Mouse (Mus musculus) kidney, postnatal 10 days (tissue): ENCODE data around the gene Evx2.

Source experiments
- DNase-seq: peaks from one replicate; pipeline ENCODE4 v3.0.0; 2021; ENCODE audit warnings: mixed read lengths

Gene Evx2

DNA sequence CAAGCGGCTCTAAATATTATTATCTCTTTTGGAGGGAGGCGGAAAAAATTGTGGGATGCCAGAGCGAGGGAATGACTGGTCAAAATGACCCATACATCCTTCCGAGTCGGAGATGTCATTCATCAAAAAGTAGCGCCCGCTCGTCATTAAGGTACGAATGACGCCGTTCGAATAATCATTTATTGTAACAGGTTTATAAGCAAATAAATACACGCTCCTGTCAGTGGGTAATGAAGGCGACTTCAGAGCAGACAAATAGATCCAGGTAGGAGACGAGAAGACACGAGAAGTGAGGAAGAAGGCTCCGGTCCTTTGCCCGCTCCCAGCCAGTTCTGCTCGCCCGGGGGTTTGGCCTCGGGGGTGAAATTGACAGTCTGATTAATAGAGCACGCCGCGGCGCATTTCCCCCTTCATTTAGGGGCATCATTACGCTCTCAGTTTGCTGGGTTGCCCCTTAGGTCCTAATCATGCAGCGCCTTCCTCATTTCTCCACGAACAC, at the start of gene Evx2:
Evx2 (minus strand) TSS at position 51 of the 499 bp plus-strand sequence.
- DNase-seq: no peak

DNA sequence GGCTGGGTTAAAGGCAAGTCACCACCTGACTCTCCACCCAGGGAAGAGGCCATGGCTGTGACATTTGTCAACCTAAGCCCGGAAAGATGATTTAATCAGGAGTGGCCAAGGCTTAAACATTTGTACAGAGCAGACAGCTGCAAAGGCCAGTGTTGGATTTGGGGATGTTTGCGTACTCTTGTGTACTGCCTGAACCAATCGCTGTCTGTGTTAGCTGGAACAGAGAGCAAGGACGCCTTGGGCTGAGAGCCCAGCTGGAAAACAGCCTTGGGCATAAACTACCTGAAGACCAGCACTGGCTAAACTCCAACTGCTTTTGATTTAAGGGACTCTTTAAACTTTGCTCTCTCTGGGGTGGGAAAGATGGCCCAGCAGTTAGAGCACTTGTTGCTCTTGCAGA, 49.3 kb upstream of the Evx2 start:
- peak; percentile 47 for DNase-seq

DNA sequence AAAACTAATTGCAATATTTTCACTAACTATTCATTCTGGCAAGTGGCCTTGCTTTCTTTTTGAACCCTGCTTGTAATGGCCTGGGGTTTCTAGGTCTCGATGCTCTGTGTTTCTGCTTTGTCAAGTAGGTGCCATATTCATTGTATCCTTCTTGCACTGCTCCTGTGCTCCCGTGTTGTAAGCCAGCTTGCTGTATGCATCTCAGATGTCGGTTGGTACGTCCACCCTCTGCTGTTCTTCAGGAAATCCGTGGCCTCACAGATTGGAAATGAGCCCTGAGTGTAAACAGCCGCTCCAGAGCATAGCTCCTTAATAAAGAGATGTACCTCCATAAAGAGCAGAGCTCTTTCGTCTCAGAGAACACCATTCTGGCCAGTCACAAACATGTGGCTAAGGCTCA, 48.2 kb upstream of the Evx2 start:
- peak; percentile 26 for DNase-seq

DNA sequence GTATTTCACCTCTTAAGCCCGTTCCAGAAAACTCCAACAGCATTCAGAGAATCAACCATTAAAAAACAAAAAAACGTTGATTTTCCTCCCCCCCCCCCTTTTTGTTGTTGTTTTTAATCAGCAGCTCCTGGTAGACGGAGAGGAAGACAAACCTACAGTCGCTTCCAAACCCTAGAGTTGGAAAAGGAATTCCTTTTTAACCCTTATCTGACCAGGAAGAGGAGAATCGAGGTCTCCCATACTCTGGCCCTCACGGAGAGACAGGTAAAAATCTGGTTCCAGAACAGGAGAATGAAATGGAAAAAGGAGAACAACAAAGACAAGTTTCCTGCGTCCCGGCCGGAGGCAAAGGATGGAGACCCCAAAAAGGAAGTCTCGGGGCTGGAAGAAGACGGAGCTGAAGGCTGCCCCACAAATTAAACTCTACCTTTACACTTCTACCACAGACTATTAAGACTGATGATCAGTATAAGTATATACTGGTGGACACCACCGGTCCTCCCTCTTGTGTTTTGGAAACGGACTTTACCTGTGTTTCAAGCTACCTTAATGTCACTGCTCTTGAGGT, 47.1 kb upstream of the Evx2 start:
- DNase-seq: peak; percentile 31

DNA sequence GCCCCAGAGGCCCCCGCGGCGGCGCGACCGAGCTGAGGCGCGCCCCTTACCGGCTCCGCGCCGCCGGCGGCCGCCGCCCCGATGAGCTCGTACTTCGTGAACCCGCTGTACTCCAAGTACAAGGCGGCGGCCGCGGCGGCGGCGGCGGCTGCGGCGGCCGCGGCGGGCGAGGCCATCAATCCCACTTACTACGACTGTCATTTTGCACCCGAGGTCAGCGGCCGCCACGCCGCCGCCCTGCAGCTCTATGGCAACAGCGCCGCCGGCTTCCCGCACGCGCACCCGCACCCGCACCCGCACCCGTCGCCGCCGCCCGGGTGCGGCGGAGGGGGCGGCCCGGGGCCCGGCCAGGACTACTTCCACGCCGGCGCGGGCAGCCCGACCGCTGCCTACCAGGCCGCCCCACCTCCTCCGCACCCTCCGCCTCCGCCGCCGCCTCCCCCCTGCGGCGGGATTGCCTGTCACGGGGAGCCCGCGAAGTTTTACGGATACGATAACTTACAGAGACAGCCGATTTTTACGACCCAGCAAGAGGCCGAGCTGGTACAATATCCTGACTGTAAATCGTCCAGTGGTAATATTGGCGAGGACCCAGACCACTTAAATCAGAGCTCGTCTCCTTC, 46.2 kb upstream of the Evx2 start:
- peak; percentile 84 for DNase-seq

DNA sequence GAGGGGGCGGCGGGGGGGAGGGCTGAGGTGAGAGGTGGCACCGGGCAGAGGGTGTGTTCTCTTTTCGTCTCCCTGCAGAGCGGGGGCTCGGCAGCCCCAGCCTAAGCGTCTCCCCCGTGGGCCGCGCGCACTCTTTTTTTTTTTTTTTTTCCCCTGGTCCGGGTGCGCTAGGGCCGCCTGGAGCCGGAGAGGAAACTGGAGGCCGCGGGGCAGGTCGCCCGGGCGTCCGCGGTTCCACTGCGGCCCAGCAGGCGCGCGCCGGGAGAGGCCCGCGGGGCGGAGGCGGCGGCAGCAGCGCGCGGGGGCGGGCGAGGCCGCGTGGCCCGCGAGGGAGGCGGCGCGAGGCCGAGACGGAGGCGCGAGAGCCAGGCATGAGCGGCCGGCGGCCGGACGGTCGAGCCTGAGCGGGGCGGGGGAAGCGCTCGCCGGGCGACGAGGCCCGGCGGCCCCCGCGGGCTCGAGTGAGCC, 45.7 kb upstream of the Evx2 start:
- peak; percentile 76 for DNase-seq

DNA sequence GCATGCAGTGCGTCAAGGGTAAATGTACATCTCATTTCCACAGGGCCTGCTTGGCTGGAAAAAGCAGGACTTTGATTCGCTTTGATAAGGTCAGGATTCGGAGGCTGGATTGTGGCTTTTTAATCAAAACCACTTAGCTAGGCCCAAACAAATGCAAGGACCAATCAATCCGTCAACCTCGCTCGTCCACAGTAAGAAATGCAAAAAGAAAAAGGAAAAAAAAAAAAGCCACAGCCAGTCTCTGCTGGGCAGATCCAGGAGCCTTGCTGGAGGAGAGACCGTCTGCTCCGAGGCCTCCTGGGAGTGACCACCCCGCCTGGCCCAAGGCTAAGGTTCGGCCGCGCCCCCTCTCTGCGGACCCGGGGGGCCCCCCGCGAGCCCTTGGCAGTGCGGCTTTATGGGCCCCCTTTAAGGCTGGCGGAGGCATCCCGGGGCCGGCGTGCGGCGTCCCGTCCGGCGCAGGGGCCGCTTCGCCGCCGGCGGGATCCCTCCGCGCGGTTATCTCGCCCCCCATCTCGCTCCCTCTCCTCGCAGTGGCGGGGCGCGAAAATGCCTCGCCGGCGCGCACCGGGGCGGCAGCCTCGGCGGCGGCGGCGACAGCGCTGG, 45.1 kb upstream of the Evx2 start, which contains the start of gene Hoxd8:
Hoxd8 (plus strand) TSS at position 223 of the 606 bp plus-strand sequence.
- peak; percentile 95 for DNase-seq

DNA sequence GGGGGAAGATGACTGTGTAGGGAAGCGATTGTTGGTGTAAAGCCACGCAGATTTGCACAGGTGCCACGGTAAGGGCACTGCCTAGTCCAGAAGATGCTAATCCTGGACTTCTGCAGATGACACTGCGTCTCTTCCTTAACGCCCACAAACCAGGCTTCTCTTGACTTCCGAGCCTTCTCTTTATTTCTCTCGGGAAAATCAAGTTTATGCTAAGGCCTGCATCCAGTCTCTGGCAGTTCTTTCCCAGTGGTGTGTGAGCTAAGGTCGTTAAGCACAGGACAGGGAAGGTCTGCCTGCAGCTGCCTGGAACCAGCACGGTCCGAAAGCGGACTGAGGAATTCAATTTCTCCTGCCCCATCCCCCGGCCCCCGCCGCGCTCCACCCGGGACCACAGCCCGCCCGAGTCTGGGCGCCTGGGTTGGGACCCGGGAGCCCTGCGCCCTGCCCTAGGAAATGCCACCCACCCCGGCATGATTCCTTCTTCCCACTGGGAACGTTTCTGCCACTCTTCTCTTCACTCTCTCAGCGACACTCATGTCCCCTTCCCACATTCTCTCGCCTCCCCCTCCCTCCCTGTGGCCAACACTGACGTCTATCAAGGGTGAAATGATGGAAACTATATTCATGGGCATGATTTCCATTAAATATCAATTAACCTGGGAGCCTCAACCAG, 44.5 kb upstream of the Evx2 start:
- peak; percentile 83 for DNase-seq

DNA sequence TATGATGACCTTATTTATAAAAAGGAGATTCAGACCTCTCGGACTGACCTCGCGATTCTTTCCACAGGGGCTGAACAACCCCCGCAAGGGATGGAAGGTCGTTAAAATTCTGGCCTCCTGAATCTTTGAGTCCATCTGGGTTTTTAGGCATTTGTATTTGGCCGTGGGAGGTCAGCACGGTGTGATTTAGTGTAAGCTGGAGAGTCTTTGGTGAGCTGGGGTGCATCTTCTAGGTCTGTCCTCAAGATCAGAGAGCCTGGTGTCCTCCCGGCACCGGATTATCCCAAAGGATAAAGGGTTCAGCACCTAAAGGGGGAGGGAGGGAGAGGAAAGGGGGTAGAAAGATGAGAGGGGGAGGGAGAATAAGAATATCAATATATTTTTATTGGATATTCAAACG, 44.0 kb upstream of the Evx2 start:
- DNase-seq: no peak

DNA sequence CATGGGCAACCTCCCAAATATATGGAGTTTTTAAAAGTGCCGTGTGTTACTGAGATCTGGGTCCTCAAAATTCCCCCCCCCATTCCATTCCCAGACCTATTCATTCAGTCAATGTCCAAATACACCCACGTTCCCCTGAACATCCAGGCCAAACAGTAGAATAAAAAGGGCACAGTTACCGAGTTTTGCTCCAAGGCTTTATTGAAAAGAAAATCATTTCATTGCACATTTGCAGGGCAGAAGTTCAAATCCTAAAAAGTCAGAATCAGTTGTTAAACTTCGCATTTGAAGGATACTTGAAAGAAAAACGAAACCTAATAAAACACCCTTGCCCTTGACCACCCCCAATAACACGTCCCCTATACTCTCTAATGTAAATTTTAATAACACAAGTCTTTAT, 43.5 kb upstream of the Evx2 start:
- no peak for DNase-seq

DNA sequence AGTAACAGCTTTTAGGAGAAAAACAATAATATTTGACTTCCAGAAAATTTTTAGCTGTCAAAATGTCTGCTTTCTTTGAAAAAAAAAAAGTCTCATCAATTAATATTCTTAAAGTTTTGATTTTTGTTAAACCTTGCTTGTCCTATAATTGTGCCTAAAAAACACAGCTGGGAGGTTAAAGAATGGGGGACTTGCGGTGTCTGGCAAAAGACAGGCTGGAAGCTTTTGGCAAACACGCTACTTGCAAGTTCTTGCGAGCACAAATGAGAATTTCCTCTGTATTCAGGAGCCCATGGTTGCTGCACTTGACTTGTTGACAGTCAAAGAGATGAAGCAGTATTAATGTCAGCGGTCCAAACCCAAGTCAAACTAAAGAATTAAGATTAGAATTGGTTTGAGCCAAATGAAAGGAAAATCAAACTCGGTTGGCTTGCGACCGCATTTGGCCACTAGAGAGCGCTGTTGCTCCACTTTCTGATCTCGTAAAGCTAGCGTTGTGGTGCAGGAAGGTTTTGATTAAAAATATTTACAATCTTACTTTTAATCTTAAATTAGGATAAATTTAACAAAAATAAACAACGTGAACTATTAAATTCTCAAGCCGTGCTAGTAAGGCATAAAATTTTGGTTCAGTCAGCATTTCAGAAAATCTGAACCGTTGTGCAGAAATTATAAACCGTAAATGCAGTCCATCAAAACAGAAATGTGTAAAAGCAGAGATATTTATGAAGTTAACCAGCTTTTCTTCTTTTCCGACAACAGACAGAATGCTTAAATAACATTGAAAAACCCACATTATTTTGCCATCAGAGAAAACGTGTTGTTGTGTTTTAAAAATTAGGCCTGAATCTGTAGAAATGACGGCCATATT, 42.8 kb upstream of the Evx2 start:
- peak; percentile 94 for DNase-seq

DNA sequence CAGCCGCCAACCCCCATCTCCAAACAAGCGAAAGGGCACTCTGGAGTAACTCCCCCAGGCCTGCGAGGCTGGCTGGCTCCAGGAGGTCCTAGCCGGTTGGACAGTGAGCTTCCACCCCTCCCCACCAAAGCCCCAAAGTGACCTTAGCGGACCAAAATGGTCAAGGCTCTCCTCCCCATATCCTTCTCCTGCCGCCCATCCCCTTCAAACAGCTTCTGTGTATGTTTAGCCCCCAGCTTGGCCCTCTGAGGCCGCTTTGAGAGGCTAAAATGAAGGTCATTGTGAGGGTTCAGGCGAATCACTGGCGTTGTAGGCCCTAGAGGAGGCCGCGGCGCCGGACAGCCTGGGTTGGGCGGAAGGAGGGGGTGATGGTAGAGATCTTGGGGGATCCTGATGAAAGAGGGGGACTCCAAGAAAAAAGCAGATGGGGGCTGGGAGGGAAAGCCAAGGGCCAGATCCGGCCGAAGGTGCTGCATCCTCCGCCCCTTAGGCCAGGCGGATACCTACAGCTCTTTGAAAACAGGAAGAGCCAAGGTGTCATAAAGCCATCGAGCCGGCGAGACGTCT, 41.3 kb upstream of the Evx2 start:
- DNase-seq: peak; percentile 76

DNA sequence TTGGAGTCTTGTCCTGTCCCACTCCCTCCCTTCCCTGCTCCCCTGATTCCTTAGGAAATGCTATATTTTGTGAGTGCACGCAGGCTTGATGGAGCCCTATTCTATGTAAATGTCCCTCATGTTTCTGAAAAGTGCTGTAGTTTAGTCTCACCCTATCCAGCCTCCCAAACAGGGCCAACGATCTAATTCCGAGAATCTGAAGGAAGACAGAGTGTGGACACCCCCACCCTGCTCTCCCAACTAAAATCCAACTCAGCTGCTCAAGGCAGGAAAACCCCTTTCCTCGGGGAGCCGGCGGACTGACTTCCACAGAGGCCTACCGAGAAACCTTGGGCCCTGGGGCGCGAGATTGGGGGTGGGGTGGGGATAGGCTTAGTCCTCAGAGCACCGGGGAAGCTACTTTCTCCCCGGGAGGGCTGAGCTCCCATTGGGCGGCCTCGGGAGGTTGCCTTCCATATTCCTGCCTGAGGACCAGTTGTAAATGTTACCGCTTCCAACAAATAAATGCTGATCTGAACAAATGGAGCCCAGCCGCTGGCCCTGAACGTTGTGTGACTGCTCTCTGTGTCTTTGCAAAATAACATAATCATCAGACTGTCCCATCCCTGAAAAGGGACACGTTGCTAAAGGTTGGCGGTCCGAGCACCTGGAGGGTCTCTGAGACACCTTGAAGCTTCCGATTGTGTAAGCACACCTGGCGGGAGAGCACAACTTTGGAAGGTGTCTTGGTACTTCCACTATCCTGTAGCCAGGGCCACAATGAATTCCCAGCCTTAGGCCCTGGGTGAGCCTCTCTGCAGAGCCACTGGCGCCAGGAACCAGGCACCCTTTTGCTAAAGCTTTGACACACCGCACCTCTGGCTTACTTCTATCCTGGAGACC, 40.5 kb upstream of the Evx2 start:
- peak; percentile 64 for DNase-seq

DNA sequence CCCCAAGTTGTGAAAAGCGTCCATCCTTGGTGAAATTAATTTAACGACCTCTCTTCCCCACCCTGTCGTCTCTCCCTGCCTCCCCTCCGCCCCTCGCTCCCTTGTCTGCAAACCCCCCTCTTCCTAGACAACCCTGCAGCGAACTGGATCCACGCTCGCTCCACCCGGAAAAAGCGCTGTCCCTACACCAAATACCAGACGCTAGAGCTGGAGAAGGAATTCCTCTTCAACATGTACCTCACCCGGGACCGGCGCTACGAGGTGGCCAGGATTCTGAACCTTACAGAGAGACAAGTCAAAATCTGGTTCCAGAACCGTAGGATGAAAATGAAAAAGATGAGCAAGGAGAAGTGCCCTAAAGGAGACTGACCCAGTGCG, 39.7 kb upstream of the Evx2 start:
- peak; percentile 63 for DNase-seq

DNA sequence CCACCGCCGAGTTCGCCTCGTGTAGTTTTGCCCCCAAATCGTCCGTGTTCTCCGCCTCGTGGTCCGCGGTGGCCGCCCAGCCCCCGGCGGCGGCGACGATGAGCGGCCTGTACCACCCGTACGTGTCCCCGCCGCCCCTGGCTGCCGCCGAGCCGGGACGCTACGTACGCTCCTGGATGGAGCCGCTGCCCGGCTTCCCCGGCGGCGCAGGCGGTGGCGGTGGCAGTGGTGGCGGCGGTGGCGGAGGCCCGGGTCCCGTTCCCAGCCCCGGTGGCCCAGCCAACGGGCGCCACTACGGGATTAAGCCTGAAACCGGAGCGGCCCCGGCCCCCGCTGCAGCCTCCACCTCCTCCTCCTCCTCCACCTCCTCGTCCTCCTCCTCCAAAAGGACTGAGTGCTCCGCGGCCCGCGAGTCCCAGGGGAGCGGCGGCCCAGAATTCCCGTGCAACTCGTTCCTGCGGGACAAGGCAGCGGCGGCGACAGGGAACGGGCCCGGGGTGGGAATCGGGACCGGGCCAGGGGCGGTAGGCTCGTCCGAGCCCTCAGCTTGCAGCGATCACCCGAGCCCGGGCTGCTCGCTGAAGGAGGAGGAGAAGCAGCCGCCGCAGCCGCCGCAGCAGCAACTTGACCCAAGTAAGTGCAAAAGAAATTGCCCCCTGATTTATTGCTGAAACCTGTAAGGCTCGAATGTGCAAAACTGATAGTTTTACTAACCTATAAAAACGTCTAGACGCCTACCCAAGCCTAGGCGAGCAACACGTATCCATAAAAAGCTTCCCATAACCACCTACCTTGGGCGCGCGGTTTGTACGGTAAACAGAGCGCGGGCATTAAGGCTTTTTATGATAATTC, 39.1 kb upstream of the Evx2 start:
- peak; percentile 73 for DNase-seq

DNA sequence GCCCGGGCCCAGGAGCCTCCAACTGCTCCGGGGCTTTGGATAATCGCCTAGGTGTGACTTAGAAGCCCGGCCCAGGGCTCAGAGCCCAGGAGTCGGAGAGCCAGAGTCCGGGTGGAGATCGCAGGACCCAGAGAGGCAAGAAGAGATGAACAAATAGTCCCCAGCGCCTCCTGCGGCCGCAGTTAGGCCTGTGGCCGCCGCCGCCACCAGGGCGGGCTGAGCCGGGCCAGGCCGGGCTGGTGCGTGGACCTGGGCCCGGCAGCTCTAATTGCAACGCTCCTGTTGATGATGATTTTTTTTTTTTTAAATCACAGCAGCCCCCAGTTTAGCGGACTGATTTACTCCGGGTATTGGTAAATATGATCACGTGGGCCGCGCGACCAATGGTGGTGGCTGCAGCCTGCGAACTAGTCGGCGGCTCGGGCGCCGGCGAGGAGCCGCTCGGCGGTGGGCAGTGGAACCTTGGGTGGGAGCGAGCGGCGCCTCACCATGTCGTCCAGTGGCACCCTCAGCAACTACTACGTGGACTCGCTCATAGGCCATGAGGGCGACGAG, 38.3 kb upstream of the Evx2 start, which contains the start of gene Hoxd9:
Hoxd9 (plus strand) TSS at position 161 of the 555 bp plus-strand sequence.
- peak; percentile 88 for DNase-seq

DNA sequence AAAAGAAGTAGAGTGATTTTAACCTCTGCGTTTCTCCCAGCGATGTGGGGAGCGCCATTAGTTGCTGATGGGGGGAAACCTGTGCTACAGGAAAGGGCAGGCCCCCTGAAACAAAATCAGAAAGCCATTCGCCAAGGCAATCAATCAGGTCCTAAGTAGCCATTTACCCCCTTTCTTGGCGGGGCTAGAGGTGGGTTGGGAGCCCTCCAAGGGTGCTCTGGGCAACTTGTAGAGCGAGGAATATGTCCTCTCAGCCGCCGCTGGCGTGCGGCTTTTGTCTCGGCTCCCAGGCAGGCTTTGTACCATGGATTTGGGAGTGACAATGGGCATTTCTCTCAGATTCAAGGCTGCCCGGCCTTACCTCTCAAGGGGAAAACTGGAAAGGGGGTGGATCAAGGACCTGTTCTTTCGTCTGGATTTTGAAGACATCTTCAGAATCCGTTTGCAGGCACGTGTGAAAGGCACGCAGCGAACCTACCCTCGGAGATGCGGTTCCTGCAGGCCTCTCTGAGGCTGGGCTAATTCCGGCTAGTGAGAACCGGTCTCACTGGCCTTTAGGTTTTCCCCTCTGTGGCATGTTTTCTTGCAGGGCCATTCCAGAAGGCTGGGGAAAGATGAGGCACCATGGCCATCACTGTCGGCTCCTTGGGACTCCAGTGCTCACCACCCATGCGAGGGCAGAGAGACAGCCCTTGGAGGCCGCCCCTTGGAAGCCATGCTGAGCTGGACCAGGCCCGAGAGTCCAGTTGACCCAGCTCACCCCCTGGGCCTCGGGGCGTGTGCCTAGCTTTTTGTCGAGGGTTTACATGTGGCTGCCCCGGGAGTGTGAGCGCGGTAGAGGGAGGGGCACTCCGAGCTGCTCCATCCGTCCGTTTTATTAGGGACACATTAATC, 37.3 kb upstream of the Evx2 start:
- DNase-seq: peak; percentile 72

DNA sequence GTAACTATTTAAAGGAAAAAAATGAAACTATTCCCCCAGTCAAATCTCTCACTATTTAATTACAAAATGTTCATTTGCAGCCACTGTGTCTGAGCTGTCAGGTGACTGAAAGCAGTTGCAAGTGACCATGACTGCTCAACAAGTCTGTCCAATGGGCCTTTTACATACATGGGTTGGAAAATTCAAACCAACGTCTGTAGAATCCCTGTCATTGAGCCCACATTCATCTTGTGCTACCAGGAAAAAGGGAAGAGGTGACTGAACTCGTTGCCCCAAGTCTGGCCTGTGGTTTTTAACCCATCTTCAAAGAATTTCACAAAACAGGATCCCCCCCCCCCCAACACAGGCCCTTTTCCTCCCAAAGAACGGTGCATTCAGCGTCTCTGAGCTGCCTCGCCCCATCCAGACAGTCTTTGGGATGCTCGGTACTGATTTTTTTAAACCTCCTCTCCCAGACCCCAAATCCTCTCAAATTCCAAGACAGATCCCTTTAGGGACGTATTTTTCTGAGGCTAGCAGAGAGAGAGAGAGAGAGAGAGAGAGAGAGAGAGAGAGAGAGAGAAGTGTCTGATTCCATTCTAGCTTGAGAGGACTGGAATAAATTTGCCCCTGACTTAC, 36.6 kb upstream of the Evx2 start:
- DNase-seq: no peak
